Mouse (Mus musculus) liver, adult 2 months (tissue): ENCODE results near the gene Atox1.

Experiments used
- CTCF ChIP-seq: fragments of 200-500 bp; IDR thresholded peaks from 2 replicates; pipeline ENCODE4 v1.5.1; 2011; ENCODE audit warnings: low read depth, low read length, control low read depth
- POLR2A ChIP-seq: fragments of 200-500 bp; IDR thresholded peaks from 2 replicates; pipeline ENCODE4 v1.6.1; 2011; ENCODE audit warnings: low read length, control low read depth; ENCODE audit not compliant: insufficient read depth; ENCODE audit errors: extremely low read depth

- TF ChIP-seq CTCF (no peak), POLR2A (no peak)
These were observed 7.6 kb upstream of the Atox1 start for GRCm38 (mm10) chr11:55468611-55469047.
